Mouse (Mus musculus) mesoderm, embryonic 11.5 days (tissue): Measurements from ENCODE around the gene Clybl.

Experiments used
- DNase-seq: peaks from one replicate; pipeline ENCODE4 v3.0.0-alpha.2; 2012; ENCODE audit warnings: low read depth, low spot score

Clybl gene

GRCm38 (mm10) chr14:122196851-122197250, 15.3 kb downstream of the Clybl start:
- no peak for DNase-seq

- DNase-seq = peak; percentile 59
Measured at GRCm38 (mm10) chr14:122200247-122200885, 18.9 kb downstream of the Clybl start.

- DNase-seq = no peak
Measured at GRCm38 (mm10) chr14:122209177-122209576, 27.7 kb downstream of the Clybl start.

- no peak for DNase-seq
Measured at GRCm38 (mm10) chr14:122213590-122213989, 32.1 kb downstream of the Clybl start.

GRCm38 (mm10) chr14:122214126-122214525, 32.6 kb downstream of the Clybl start:
- no peak for DNase-seq

GRCm38 (mm10) chr14:122217221-122217620, 35.7 kb downstream of the Clybl start:
- no peak for DNase-seq

- DNase-seq = no peak
Measured at GRCm38 (mm10) chr14:122222934-122223374, 41.5 kb downstream of the Clybl start.

- peak; percentile 88 for DNase-seq
Measured at GRCm38 (mm10) chr14:122223461-122224102, 42.1 kb downstream of the Clybl start.

GRCm38 (mm10) chr14:122224103-122224494, 42.6 kb downstream of the Clybl start:
- no peak for DNase-seq

- DNase-seq = no peak
Measured at GRCm38 (mm10) chr14:122224501-122224928, 43.0 kb downstream of the Clybl start.

- DNase-seq = no peak
Measured at GRCm38 (mm10) chr14:122225479-122226132, 44.1 kb downstream of the Clybl start.

- no peak for DNase-seq
Measured at GRCm38 (mm10) chr14:122226133-122226515, 44.6 kb downstream of the Clybl start.

- no peak for DNase-seq
Measured at GRCm38 (mm10) chr14:122226666-122227453, 45.4 kb downstream of the Clybl start.

- DNase-seq = no peak
Measured at GRCm38 (mm10) chr14:122227454-122227951, 46.0 kb downstream of the Clybl start.

- DNase-seq = peak; percentile 71
Measured at GRCm38 (mm10) chr14:122228816-122229551, 47.5 kb downstream of the Clybl start.

- DNase-seq = no peak
Measured at GRCm38 (mm10) chr14:122229988-122230387, 48.5 kb downstream of the Clybl start.

- DNase-seq = no peak
Measured at GRCm38 (mm10) chr14:122230621-122231025, 49.1 kb downstream of the Clybl start.

- no peak for DNase-seq
Measured at GRCm38 (mm10) chr14:122231073-122231472, 49.6 kb downstream of the Clybl start.

GRCm38 (mm10) chr14:122233212-122233714, 51.8 kb downstream of the Clybl start:
- no peak for DNase-seq

GRCm38 (mm10) chr14:122243874-122244273, 62.4 kb downstream of the Clybl start:
- DNase-seq = no peak
